Mouse (Mus musculus): ENCODE data around the gene Pacsin2.
"Not testable (repeated sequence)": the region's sequence is repeated elsewhere in the genome, so short reads cannot be mapped to it uniquely, and the experiment has no call there.

The Pacsin2 gene

DNA sequence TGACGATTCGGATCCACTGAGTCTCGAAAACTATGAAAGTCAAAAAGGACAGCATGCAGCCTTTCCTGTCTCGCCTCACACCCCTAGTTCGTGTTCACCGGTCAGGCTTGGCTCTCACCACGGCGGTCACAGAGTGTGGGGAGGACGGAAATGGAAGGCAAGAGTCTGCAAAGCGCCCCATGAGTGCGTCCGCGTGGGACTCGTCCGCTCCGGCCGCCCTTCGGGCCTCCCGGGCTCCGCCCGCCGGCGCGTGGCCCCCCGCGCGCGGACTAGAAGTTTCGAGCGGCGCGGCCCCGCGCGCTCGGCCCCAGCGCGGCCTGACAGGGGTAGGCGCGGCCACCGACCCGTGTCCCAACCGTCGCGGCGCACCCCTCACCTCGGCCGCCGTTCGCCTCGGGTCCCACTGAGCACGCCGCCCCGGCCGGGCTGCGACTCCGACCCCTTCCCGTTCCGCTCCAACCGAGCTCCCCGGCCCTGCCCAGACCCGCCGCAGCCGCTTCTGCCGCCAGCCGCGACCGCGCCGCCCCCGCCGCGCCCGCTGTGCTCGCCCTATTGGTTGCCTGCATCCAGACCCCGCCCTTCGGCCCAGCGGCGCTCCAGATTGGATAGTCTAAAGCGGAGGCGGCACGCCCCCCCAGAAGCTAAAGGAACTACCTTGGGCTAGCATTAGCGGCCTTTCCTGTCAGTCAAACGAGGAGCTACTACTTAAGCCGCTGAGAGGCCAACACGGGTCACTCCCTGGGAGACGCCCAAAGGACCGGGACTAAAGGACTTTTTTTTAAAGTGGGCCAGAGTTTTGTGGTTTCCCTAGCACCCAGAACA is at the start of gene Pacsin2:
Gene Pacsin2 (minus strand): TSS at position 524 of the 822 bp plus-strand sequence.
- DNase-seq, result peak; percentile 99

DNA sequence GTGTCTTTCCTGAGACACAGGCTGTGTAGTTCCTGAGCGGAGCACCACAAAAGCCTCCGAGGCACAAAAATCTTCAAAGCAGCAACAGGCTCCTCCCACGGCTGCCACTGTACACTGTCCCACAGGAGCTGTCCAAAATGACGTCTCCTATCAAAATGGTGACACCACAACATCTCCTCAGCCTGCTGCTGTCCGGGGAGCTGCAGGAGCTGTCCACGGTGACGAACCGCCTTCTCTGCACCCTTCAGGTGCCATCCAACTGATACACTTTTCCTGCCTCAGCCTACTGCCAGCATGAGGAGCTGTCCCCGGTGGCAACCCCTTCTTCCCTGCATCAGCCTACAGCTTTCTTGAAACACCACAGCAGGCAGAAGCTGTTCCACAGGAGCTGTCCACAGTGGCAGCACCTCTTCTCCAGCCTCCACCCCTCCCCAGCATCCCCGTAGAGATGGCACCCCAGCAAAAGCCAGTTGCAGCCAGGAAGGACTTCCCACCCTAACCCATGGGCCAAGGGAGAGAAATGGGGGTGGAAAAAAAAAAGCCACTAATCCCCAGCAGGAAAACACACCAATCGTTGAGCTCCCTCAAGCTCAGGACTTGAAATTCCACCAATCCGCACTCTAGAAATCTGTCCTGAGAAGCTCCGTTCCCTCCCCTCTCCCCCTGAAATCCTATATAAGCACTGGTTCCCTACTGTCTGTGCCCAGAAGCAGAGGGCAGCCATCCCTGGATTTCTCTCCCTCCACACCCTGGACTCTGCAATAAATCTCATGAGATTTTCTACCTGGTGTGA is 48.3 kb upstream of the Pacsin2 start:
- DNase-seq, result no peak

DNA sequence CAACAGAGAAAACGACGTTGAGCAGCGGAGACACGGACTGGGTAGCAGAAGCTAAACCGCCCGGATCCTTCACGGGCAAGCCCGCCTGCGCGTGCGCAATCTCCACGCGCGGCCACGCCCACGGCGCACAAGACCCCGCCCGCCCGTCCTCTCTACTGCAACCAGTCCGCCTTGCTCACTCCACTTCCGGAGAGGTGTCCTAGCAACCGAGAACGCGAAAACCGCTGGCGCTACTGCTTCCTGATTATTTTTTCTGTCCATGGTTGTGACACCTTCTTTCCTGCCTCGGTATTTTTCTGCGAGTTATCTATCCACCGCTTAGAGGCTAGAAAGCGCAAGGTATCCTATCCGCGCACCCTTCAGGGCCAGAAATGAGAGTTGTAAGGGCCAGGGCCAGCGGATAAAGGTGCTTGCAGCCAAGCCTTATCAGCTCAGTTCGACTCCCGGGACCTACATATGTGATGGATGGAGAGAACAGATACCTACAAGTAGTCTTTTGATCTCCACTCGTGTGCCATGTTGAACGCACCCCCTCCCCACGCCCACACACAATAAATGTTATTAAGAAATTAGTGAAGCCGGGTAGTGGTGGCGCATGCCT is 46.5 kb upstream of the Pacsin2 start, which contains the start of gene Ttll1:
Gene Ttll1 (minus strand): TSS at position 89 of the 601 bp plus-strand sequence.
- DNase-seq, result peak; percentile 97

DNA sequence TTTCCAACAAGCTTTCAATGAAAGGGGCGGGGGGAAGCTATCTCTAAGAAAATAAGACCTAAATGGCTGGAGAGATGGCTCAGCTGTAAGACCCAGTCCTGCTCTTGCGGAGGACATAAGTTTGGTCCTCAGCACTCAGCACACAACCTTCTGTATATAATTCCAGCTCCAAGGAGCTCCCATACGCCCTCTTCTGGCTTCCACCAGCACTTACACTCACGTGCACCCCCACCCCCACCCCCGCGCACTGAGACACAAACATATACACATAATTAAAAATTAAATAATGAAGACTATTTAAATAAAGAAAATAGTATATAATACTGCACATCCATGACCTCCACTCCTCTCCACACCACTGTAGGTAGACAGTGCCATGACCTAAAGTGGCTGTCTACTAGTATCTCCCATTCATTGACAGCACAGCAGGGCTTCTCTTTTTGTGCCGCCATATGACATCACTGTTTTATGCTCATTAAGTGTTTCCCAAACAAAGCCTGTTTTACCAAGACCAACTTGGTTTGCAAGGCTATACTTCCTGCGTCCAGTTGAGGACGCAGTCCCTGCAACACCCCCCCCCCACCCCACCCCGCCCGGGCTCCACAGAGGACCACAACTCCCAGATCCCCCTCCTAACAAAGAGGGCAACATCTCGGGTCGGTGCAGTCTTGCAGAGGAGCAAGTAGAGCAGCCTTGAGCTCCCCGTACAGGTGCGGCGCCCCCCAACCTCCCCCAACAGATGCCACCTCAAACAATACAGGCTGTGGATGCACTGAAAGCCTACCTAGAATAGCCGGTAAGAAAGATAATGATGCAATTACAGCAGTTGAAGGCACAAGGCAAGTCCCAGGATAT is 45.8 kb upstream of the Pacsin2 start:
- DNase-seq, result peak; percentile 36

DNA sequence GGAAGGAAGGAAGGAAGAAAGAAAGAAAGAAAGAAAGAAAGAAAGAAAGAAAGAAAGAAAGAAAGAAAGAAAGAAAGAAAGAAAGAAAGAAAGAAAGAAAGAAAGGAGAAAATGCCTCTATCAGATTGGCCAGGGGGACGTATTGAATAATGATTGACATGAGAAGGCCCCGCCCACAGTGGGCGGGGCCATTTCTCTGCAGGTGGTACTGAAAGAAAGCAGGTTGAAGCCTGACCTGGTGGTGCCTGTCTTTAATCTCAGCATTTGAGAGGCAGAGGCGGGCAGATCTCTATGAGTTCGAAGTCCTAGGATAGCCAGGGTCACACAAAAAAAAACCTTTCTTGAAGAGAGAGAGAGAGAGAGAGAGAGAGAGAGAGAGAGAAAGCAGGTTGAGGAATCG is 37.1 kb upstream of the Pacsin2 start:
- DNase-seq, result not testable (repeated sequence)

DNA sequence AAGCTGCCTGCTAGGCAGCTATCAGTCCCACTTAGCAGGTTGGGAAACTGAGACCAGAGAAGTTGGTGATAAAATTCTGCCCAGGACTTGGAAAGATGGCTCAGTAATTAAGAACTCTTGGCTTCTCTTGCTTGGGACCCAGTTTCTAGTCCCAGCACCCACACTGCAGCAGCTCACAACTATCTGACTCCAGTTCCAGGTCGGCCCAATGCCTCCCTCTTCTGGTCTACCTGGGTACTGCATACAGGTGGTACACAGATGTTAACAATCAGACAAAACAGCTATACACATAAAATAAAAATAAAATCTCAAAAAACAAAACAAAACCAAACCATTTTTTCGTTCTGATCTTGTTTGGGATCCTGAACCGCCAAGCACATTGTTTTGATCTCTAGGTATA is 35.9 kb upstream of the Pacsin2 start:
- DNase-seq, result no peak

DNA sequence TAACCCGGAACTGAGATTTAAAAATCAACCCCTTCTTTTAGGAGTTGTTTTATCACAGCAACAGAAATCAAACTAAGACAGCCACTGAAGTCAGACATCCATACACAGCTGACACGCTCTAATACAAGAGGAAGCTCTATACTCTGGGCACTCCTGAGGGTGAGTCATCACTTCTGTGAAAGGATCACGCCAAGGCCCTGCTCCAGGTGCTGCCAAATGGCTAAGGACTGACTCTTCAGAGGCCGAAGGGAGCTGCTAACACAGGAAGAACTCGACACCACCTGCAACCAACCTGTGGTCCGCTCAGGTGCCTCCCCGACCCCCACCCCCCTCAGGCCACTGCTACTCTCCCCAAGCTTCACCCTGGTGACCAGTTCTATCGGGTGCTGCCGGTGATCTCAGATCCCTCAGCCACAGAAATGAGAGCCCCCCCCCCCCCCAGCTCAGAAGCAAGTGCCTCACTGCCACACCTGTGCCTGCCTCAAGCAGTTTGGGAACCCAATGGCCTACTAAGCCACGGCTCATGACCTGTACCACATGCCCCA is 34.9 kb upstream of the Pacsin2 start:
- no peak for DNase-seq

DNA sequence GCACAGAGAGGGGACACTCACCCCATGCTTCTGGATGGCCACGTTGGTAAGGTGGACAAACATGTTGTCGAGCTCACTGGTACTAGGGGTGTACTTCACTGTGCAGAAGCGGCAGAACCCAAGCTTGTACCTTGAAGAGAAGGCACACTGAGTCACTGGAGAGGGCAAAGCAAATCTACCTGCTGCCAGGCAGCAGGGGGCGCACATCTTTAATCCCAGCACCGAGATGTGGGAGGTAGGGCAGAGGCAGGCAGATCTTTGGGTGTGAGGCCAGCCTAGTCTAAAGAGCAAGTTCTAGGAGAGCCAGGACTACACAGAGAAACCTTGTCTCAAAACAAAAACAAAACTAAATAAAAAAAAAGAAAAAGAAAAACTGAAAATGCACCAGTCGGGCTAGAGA is 32.9 kb upstream of the Pacsin2 start:
- no peak for DNase-seq

DNA sequence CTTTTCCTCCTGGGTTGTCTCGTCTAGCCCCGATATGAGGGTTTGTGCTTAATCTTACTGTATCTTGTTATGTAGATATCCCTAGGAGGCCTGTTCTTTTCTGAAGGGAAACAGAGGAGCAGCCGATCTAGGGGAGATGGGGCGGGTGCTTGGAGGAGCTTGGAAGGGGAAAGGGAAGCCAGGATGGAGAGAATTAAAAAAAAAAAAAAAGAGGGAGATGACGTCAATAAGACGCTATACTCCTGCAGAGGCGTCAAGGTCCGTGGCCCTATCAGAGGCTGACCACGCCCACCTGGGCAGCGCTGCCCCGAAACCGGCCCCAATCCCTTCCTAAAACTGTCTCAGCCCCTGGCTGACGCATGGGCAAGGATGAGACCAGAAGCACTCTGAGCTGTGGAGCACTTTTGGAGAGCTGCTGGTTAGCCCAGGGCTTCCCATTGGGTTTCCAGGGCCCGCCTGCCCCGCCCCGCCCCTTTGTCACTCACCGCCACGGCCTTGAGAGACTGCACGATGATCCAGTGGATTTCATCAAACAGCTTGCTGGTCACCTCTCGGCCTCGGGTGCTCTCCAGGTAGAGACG is 31.5 kb upstream of the Pacsin2 start:
- no peak for DNase-seq

DNA sequence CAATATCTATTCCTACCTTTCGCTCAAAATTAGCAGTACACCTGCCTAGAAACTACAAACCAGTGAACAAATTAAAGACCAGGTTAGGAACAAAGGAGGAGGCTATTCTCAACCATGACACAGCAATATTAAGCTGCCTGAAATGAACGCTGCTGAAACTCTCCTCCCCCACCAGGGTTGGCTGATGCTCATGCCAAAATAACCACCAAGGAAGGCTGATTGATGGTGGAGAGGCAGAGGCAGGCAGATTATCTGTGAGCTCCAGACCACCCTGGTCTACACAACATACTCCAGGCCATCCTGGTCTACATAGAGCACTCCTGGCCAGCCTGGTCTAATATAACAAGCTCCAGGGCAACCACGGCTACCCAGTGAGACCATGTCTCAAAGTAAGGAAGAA is 30.8 kb upstream of the Pacsin2 start:
- DNase-seq, result no peak

DNA sequence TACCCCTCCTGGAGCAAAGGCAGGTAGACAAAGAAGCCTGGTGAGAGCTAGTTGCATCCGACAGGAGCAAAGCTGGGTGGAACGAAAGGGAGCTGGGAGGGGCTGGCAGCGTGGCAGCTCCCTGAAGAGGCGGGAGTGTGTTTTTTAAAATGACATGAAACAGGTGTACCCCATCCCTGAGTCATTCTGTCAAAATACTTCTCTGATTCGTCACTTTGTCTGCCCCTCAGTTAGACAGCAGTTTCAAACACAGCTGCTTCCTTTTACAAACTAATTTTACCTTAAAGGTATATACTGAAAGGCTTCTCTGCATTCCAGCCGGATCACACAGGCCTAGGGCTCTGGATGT is 30.1 kb upstream of the Pacsin2 start:
- no peak for DNase-seq

DNA sequence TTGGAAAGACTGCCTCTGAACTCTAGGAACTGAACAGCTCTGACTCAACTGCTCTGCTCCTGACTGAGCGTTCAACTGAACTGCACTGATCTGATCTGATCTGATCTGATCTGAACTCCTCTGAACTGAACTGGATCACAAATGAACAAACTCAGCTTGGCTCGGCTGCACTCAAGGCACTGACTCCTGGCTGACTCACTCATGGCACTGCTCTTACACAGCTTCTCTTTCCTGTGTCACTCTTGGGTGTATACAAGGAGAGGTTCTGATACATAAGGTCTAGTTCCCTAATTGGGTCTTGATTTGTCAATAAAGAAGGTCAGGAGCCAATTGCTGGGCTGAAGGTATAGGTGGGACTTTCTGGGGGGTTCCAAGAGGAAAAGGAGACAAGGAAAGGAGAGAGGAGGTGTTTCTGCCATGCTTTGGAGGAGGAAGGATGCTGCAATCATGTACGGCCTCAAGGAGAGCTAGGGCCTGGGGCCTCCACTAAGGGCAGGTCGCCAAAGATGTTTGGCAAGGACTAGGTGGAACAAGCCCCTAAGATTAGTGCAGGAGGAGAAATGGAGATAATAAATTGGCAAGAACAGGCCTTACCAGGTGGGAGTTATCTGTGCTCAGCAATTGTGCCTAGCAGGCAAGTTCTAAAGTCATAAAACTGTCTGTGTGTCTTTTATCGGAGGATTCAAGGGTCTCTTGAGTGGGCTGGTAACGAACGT is 29.6 kb upstream of the Pacsin2 start:
- DNase-seq, result no peak

DNA sequence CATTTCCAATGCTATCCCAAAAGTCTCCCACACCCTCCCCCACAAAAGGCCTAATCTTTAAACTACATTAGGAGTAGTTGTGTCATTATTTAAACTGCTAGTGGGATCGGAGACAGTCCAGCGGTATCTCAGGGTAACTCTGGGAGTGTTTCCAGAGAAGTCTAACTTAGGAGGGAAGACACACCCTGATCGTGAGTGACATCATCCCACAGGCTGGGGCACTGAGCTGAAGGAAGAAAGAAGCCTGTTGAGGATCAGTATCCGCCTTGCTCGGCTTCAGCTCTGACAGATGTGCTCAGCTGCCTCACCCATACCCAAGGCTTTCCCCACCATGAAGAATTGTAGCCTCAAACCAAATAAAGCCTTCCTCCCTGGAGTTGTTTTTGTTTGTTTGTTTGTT is 27.5 kb upstream of the Pacsin2 start:
- no peak for DNase-seq

DNA sequence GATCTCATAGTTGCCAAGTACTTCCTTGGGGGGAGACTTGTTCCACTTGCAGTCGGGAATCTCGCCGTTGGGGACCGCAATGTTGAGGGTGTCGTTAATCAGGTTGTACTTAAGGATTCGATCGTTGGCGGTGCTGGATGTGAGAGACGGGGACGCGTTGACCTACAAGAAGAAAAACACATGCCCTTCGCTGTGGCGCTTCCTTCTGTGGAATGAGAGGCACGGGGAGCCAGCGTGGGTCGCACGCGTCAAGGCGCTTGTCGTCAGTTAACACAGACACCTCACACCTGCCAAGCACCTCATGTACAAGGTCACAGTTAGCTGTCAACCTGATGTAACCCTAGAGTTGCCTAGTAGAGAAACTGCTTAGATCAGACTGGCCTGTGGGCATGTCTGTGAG is 25.1 kb upstream of the Pacsin2 start:
- no peak for DNase-seq

DNA sequence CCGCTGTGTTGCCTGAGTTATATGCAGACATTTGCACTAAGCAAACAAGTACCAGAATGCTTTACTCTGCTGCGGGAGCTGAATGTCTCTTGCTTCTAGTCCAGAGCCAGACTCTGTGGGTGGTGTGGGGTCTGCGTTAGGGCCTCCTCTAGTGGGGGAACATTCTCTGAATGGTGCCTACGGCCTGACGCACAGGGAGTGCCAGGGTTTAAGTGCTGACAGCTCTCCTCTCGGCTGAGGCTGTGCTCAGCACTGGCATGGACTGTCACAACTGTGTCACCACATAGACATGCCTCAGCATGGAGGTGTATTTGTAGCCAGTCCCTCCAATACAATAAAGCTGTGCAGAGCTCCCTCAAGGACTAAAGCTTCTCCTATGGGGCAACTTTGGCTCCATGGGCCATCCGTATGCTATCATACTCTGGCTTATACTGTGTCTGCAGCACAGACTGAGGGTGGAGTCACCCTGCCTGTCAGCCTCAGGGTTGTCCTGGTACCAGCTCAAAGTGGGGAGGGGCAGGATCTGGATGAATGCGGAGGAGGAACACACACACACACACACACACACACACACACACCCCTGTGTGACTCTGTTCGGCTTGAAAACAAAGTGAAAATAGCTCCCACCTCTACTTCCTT is 23.2 kb upstream of the Pacsin2 start:
- no peak for DNase-seq

DNA sequence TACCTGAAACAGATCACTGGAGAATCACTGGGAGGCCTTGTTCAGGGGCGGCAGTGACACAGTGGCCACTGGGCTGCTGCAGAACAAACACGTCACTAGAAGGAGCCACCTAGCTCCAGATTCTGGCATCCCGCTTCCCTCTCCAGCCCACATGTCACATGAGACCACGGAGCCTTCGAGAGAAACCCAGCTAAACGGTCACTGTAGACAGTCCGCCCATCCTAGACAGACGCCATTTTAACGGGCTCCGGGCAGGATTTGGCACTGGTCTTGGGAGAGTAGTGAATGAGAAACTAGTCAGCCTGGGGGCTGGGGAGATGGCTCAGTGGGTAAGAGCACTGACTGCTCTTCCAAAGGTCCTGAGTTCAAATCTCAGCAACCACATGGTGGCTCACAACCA is 19.9 kb upstream of the Pacsin2 start:
- no peak for DNase-seq

DNA sequence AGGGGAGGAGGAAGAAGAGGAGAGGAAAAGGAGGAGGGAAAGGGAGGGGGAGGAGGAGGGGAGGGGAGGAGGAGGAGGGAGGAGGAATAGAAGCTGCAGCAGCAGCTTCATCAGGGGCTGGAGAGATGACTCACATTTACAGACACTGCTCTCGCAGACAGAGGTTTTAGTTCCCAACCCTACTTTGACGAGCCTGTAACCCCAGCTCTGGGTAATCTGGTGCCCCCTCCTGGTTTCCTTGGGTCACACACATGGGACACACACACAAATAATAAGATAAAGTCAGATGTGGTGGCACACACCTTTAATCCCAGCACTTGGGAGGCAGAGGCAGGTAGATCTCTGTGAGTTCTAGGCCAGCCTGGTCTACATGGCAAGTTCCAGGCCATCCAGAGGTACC is 19.1 kb upstream of the Pacsin2 start:
- peak; percentile 33 for DNase-seq

DNA sequence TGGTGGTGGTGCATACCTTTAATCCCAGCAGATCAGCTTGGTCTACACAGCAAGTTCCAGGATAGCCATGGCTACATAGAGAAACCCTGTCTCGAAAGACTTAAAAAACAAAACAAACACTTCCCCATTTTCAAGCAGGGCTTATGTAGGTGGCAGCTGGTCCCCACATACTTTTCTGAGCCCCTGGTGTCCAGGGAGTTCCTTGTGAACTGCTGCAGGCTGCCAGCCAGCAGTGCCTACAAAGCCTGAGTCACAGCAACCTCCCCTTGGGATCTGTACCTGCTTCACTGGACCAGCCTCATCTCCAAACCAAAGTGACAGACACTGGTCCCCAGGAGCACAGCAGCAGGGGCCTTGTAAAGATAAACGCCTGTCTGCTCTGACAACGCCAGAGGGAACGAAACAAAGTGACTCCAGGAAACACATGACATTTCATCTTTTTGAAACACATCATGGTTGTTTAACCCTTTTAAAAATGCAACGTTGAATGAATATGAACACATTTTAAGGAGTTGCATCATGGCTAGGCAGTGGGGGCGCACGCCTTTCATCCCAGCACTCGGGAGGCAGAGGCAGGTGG is 18.3 kb upstream of the Pacsin2 start:
- no peak for DNase-seq

DNA sequence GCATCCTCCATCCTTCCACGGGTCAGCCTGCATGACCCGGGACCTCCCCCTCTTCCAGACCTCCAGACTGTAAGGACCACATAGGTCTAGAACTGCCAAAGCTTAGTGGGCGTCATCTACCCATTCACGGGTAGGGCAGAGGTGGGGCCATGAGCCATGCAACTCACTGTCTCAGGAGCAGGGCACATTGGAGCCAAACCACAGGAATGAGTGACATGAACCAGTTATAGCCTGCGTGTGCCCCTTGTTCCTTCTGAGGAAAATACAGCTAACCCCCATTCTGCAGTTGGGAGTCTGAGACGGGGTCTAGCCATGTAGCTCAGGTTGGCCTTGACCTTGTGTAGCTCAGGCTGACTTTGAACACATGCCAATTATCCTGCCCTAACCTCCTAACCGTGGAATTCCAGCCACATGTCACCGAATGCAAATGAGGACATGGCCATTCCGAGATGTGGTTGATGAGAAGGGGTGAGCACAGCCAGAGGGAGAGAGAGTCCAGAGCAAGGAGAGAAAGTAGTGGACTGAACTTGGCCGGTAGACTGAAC is 16.9 kb upstream of the Pacsin2 start:
- no peak for DNase-seq

DNA sequence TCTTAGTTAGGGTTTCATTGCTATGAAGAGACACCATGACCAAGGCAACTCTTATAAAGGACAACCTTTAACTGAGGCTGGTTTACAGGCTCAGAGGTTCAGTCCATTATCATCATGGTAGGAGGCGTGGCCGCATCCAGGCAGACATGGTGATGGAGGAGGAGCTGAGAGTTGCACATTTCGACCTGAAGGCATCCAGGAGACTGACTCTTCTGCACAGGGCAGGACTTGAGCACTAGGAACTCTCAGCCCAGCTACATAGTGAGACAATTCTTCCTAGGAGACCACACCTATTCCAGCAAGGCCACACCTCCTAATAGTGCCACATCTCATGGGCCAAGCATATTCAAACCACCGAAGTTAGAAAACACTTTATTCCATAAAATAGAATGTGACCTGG is 15.4 kb upstream of the Pacsin2 start:
- DNase-seq, result no peak

All from embryo, embryonic 11 days (tissue).